In genomic region chr2:52590970-52591347, GRCm38 (mm10) we compare ENCODE assay signal across 7 mouse cellular contexts.
DNase-seq lines count a peak whose midpoint lies in the region; ATAC-seq and TF ChIP-seq lines count a peak whose summit lies in the region.

No protein-coding gene starts in this region.

- 0 out of 2 replicates have a peak, but pooled peaks cover 7% of the 10 kb centered on the region for H3K4me1 ChIP-seq in hindbrain, postnatal 0 days (ENCODE audit: insufficient read depth, low read length)

- H3K9me3 ChIP-seq in hindbrain, postnatal 0 days (ENCODE audit: low read length) = no peaks in the 10 kb centered on the region

- ATAC-seq in hindbrain, postnatal 0 days = peak; percentile 83

- DNase-seq in adrenal gland, adult (ENCODE audit: inconsistent age in 2 of 2, low spot score in 1 of 2) = peak; percentile 55 to 91
- DNase-seq in embryo, embryonic 10 days (ENCODE audit: low spot score) = peak; percentile 94
- DNase-seq in gastrocnemius, postnatal 10 days = peak; percentile 70
- peak; percentile 94 for DNase-seq in hindbrain, postnatal 0 days (ENCODE audit: low spot score)
- DNase-seq in left cerebral cortex, adult 11 months (ENCODE audit: low spot score) = peak; percentile 69
- DNase-seq in lung, postnatal 36 days = peak; percentile 93
- peak; percentile 91 to 92 for DNase-seq in right cerebral cortex, adult 2 months (ENCODE audit: low spot score in 2 of 2)

- no peak overlapping the region for H3K4me3 ChIP-seq in hindbrain, postnatal 0 days (ENCODE audit: low read length)

- H3K27ac ChIP-seq in hindbrain, postnatal 0 days = no peak overlapping the region

- no peaks in the 10 kb centered on the region for H3K27me3 ChIP-seq in hindbrain, postnatal 0 days (ENCODE audit: insufficient read depth, low read length)

- no peak overlapping the region for H3K4me2 ChIP-seq in hindbrain, postnatal 0 days (ENCODE audit: low read depth, low read length)

- peak; percentile 85 for TF ChIP-seq CTCF in hindbrain, postnatal 0 days (IDR thresholded peaks at IDR 0.05; ENCODE audit: low read depth)

- no peaks in the 10 kb centered on the region for H3K36me3 ChIP-seq in hindbrain, postnatal 0 days (ENCODE audit: insufficient read depth, low read length)

- 4% methylated on average over 5 of the region's 5 CpGs for WGBS in hindbrain, postnatal 0 days

- no peak overlapping the region for H3K9ac ChIP-seq in hindbrain, postnatal 0 days (replicated peaks; ENCODE audit: low read length)
